Mouse (Mus musculus) megakaryocyte-erythroid progenitor cell, adult 5-6 weeks (primary cell): Measurements from ENCODE around the gene Olfr1130. TPM values are rescaled to one million over a fixed set of nuclear protein-coding genes. Genes with fewer than 3 reads are reported as not detected.
"Not testable (repeated sequence)": the region's sequence is repeated elsewhere in the genome, so short reads cannot be mapped to it uniquely, and the experiment has no call there.

Experiments
- ATAC-seq: replicated peaks from 2 replicates; pipeline ENCODE4 v1.8.0; 2016; ENCODE audit warnings: mild to moderate bottlenecking, inconsistent platforms; ENCODE audit not compliant: severe bottlenecking, poor library complexity, low FRiP score, low TSS enrichment
- total RNA-seq, 2 experiments: library from RNA; stranded (forward) in 1 of 2; stranded (reverse) in 1 of 2; fragments of 200-1000, 215-1000 nt in 1 of 2; fragments of >200 nt in 1 of 2; fragmentation: Nextera tagmentation in 1 of 2; gene quantifications; 2 replicates each; pipeline ENCODE4 v1.2.3; 2014 to 2017

Gene Olfr1130
- total RNA-seq (2014; fragmentation: Nextera tagmentation), result not detected in 2 replicates
- total RNA-seq (2017), result not detected in 2 replicates

GRCm38 (mm10) chr2:87605912-87606311, at the start of gene Olfr1130:
Gene Olfr1130, plus strand, starts transcription at chr2:87606212.
- ATAC-seq, result not testable (repeated sequence)

GRCm38 (mm10) chr2:87573602-87574001, 32.4 kb upstream of the Olfr1130 start, which contains the start of gene Olfr1129:
Gene Olfr1129, plus strand, starts transcription at chr2:87573902.
- not testable (repeated sequence) for ATAC-seq

DNA sequence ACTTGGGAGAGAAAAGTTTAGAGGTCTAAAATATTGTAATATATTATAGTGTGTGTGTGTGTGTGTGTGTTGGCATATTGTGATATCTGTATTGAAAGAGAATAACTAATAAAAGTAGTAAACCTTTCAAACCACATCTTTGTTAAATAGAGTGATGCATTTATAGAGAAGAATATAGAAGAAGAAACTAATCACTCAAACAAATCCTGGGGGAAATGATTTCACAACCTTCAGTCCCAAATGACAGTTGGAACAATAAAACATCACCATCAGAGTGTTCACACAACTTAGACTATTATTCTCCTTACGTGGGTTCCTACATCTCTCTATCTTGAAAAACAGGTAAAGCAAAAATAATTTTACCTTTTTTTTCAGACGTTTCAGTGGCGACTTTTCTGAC, 20.8 kb downstream of the Olfr1130 start, which contains the start of gene Olfr1131:
Olfr1131 (plus strand) TSS at position 301 of the 400 bp plus-strand sequence.
- no peak for ATAC-seq

GRCm38 (mm10) chr2:87637435-87637834, 31.4 kb downstream of the Olfr1130 start, which contains the start of gene Olfr1132:
Gene Olfr1132, minus strand, starts transcription at chr2:87637535.
- ATAC-seq, result no peak

GRCm38 (mm10) chr2:87642441-87642840, 36.4 kb downstream of the Olfr1130 start:
- ATAC-seq, result no peak

DNA sequence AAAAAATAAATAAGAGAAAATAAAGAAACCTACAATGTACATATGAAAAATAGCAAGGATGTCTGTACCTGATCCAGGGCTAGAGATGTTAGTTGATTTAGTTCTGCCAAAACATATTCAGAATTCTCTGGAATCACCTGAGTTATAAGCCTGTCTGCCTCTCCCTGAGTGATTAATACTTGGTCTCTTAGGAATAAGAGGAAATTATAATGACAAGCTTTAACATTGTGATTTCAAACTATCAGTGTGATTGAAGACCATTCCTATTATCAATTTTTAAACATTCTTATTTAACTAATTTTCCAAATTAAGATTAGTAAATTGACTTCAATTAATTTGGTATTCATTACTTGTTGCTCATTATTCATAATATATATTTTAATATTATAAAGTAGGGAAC, 41.3 kb downstream of the Olfr1130 start, which contains the start of gene Olfr1133:
Olfr1133 (minus strand) TSS at position 101 of the 400 bp plus-strand sequence.
- no peak for ATAC-seq

DNA sequence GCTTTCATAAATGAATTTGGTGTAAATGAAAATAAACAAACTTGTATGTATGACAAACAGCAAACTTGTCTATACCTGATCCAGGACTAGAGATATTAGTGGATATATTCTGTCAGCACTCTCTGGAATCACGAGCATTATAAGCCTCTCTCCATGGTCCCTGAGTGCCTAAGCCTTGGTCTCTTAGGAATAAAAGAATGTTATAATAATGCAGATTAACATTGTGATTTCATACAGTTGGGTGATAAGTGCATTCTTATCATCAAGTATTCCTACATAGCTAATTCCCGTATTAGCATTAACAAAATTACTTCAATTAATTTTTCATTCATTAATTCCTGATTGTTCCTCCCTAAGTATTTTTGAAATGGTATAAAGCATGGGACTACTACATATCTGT, 52.3 kb downstream of the Olfr1130 start, which contains the start of gene Olfr1134:
Olfr1134 (minus strand) TSS at position 101 of the 400 bp plus-strand sequence.
- no peak for ATAC-seq

Other genes with a start within 250 kb of the Olfr1130 start
- gene Olfr1121, start 236.3 kb upstream of the Olfr1130 start, total RNA-seq (2014; fragmentation: Nextera tagmentation), result not detected in 2 replicates
- not detected in 2 replicates for gene Olfr1121, start 236.3 kb upstream of the Olfr1130 start, total RNA-seq (2017)
- not detected in 2 replicates for gene Olfr1122, start 220.4 kb upstream of the Olfr1130 start, total RNA-seq (2014; fragmentation: Nextera tagmentation)
- gene Olfr1122, start 220.4 kb upstream of the Olfr1130 start, total RNA-seq (2017), result not detected in 2 replicates
- gene Olfr1123, start 189.6 kb upstream of the Olfr1130 start, total RNA-seq (2014; fragmentation: Nextera tagmentation), result not detected in 2 replicates
- gene Olfr1123, start 189.6 kb upstream of the Olfr1130 start, total RNA-seq (2017), result not detected in 2 replicates
- not detected in 2 replicates for gene Olfr1124, start 175.9 kb upstream of the Olfr1130 start, total RNA-seq (2014; fragmentation: Nextera tagmentation)
- not detected in 2 replicates for gene Olfr1124, start 175.9 kb upstream of the Olfr1130 start, total RNA-seq (2017)
- gene Olfr1126, start 152.2 kb upstream of the Olfr1130 start, total RNA-seq (2014; fragmentation: Nextera tagmentation), result not detected in 2 replicates
- gene Olfr1126, start 152.2 kb upstream of the Olfr1130 start, total RNA-seq (2017), result not detected in 2 replicates
- not detected in 2 replicates for gene Pramel7, start 109.1 kb upstream of the Olfr1130 start, total RNA-seq (2014; fragmentation: Nextera tagmentation)
- gene Pramel7, start 109.1 kb upstream of the Olfr1130 start, total RNA-seq (2017), result not detected in 2 replicates
- gene Pramel6, start 99.6 kb upstream of the Olfr1130 start, total RNA-seq (2014; fragmentation: Nextera tagmentation), result not detected in 2 replicates
- gene Pramel6, start 99.6 kb upstream of the Olfr1130 start, total RNA-seq (2017), result not detected in 2 replicates
- gene Olfr153, start 74.4 kb upstream of the Olfr1130 start, total RNA-seq (2014; fragmentation: Nextera tagmentation), result not detected in 2 replicates
- not detected in 2 replicates for gene Olfr153, start 74.4 kb upstream of the Olfr1130 start, total RNA-seq (2017)
- gene Olfr1128, start 60.7 kb upstream of the Olfr1130 start, total RNA-seq (2014; fragmentation: Nextera tagmentation), result not detected in 2 replicates
- gene Olfr1128, start 60.7 kb upstream of the Olfr1130 start, total RNA-seq (2017), result not detected in 2 replicates
- gene Olfr1129, start 32.3 kb upstream of the Olfr1130 start, total RNA-seq (2014; fragmentation: Nextera tagmentation), result not detected in 2 replicates
- not detected in 2 replicates for gene Olfr1129, start 32.3 kb upstream of the Olfr1130 start, total RNA-seq (2017)
- not detected in 2 replicates for gene Olfr1131, start 20.9 kb downstream of the Olfr1130 start, total RNA-seq (2014; fragmentation: Nextera tagmentation)
- not detected in 2 replicates for gene Olfr1131, start 20.9 kb downstream of the Olfr1130 start, total RNA-seq (2017)
- gene Olfr1132, start 31.3 kb downstream of the Olfr1130 start, total RNA-seq (2014; fragmentation: Nextera tagmentation), result not detected in 2 replicates
- not detected in 2 replicates for gene Olfr1132, start 31.3 kb downstream of the Olfr1130 start, total RNA-seq (2017)
- gene Olfr1133, start 41.2 kb downstream of the Olfr1130 start, total RNA-seq (2014; fragmentation: Nextera tagmentation), result not detected in 2 replicates
- gene Olfr1133, start 41.2 kb downstream of the Olfr1130 start, total RNA-seq (2017), result not detected in 2 replicates
- not detected in 2 replicates for gene Olfr1134, start 52.2 kb downstream of the Olfr1130 start, total RNA-seq (2014; fragmentation: Nextera tagmentation)
- gene Olfr1134, start 52.2 kb downstream of the Olfr1130 start, total RNA-seq (2017), result not detected in 2 replicates
- gene Olfr1135, start 67.5 kb downstream of the Olfr1130 start, total RNA-seq (2014; fragmentation: Nextera tagmentation), result not detected in 2 replicates
- gene Olfr1135, start 67.5 kb downstream of the Olfr1130 start, total RNA-seq (2017), result not detected in 2 replicates
- not detected in 2 replicates for gene Olfr1136, start 87.7 kb downstream of the Olfr1130 start, total RNA-seq (2014; fragmentation: Nextera tagmentation)
- not detected in 2 replicates for gene Olfr1136, start 87.7 kb downstream of the Olfr1130 start, total RNA-seq (2017)
- gene Olfr1137, start 107.0 kb downstream of the Olfr1130 start, total RNA-seq (2014; fragmentation: Nextera tagmentation), result not detected in 2 replicates
- not detected in 2 replicates for gene Olfr1137, start 107.0 kb downstream of the Olfr1130 start, total RNA-seq (2017)
- gene Olfr1138, start 133.8 kb downstream of the Olfr1130 start, total RNA-seq (2014; fragmentation: Nextera tagmentation), result not detected in 2 replicates
- gene Olfr1138, start 133.8 kb downstream of the Olfr1130 start, total RNA-seq (2017), result not detected in 2 replicates
- gene Olfr1140, start 137.5 kb downstream of the Olfr1130 start, total RNA-seq (2014; fragmentation: Nextera tagmentation), result not detected in 2 replicates
- not detected in 2 replicates for gene Olfr1140, start 137.5 kb downstream of the Olfr1130 start, total RNA-seq (2017)
- gene Olfr1141, start 147.8 kb downstream of the Olfr1130 start, total RNA-seq (2014; fragmentation: Nextera tagmentation), result not detected in 2 replicates
- not detected in 2 replicates for gene Olfr1141, start 147.8 kb downstream of the Olfr1130 start, total RNA-seq (2017)
- gene Olfr152, start 173.3 kb downstream of the Olfr1130 start, total RNA-seq (2014; fragmentation: Nextera tagmentation), result not detected in 2 replicates
- gene Olfr152, start 173.3 kb downstream of the Olfr1130 start, total RNA-seq (2017), result not detected in 2 replicates
- not detected in 2 replicates for gene Olfr1143, start 194.4 kb downstream of the Olfr1130 start, total RNA-seq (2014; fragmentation: Nextera tagmentation)
- not detected in 2 replicates for gene Olfr1143, start 194.4 kb downstream of the Olfr1130 start, total RNA-seq (2017)
- gene Olfr1145, start 203.6 kb downstream of the Olfr1130 start, total RNA-seq (2014; fragmentation: Nextera tagmentation), result not detected in 2 replicates
- gene Olfr1145, start 203.6 kb downstream of the Olfr1130 start, total RNA-seq (2017), result not detected in 2 replicates
- gene Olfr1148, start 224.3 kb downstream of the Olfr1130 start, total RNA-seq (2014; fragmentation: Nextera tagmentation), result not detected in 2 replicates
- gene Olfr1148, start 224.3 kb downstream of the Olfr1130 start, total RNA-seq (2017), result not detected in 2 replicates
- not detected in 2 replicates for gene Olfr1150-ps1, start 237.8 kb downstream of the Olfr1130 start, total RNA-seq (2014; fragmentation: Nextera tagmentation)
- gene Olfr1150-ps1, start 237.8 kb downstream of the Olfr1130 start, total RNA-seq (2017), result not detected in 2 replicates
- gene Olfr1151, start 249.7 kb downstream of the Olfr1130 start, total RNA-seq (2014; fragmentation: Nextera tagmentation), result not detected in 2 replicates
- not detected in 2 replicates for gene Olfr1151, start 249.7 kb downstream of the Olfr1130 start, total RNA-seq (2017)